Mouse (Mus musculus) spleen, postnatal 0 days (tissue): ENCODE results near the gene Spag7. TPM values are rescaled to one million over a fixed set of nuclear protein-coding genes. Genes with fewer than 3 reads are reported as not detected.

Experiments used
- polyA plus RNA-seq: library from polyadenylated mRNA; unstranded; fragments of >200 nt; fragmentation: Nextera tagmentation; extraction: Ambion mirVana; gene quantifications from 2 replicates; pipeline ENCODE4 v1.2.1, GENCODE M21; 2015

Spag7 gene
- polyA plus RNA-seq, result 56.2 and 64.6 TPM in 2 replicates

DNA sequence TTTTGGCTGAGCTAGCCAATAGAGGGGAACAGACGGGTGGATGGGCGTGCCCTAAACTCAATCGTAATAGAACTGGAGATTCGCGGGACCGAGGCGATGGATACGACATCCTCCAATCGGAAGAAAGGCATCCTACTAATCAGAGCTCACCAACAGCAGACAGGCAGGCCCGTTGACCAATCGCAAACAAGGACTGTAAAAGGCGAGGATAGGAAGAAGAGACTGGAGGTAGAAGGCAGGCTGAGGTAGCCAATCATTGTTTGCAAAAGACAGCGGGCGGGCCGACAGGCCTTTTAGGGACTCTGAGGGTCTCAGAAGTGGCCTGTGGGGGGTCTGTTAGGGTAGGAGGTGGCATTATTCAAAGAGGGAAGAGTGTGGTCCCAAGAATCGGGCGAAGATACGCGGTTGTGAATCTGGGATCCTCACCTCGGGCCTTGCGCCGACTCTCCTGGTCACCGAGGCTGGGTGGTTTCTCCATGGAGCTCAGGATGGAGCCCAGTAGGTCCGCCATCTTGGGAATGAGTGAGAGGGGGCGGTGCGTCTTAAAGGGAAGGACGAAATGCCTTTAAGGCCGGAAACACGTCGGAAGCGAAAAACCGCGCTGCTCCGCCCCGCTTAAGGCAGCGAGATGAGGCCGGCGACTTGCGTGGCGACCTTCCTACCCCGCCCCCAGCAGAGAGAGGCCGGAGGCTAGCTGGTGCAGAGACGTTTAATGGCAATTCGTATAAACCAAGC is at the start of gene Spag7:
Gene Spag7, minus strand, starts transcription at position 646 of the 735 bp plus-strand sequence.

DNA sequence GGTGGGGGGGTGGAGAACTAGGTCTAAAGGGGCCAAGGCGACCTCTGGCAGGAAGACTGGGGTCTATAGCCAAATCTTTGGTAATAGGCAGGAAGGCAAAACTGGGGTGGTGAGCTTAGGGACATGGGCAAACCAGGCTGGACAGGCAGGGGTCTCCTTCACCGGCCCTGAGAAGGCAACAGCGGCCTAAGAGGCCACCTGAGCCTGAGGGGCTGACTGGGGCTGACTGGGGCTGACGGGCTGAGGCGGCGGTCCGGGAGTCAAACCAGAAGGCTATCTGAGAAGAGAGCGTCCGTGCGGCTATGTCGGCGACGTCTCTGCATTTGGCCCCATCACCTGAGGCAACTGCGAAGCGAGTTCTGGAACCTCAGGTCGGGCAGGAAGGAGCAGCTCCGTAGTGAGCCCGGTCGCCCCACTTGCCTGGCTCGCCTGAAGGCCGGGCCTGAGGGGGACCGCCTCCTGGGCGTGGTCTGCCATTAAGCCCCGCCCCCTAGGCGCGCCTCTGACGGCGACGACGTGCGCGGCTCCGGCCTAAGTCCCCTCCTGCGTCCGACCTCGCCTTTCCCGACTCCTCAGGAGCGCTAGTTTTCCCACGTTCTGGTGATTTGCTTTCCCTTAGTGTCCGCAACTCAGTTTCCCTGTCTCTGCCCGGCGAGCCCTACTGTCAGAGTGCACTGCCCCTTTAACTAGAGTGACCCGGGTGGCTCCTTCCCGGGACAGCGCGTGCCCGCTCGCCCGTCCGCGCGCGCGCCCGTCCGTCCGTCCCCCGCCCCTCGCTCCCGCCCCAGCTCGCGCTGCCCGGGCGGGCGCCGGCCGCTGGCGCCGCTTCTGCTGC is 30.7 kb upstream of the Spag7 start, which contains the start of the genes Inca1 and Kif1c:
Gene Inca1, minus strand, starts transcription at position 434 of the 835 bp plus-strand sequence.
Gene Kif1c, plus strand, starts transcription at position 827 of the 835 bp plus-strand sequence.

DNA sequence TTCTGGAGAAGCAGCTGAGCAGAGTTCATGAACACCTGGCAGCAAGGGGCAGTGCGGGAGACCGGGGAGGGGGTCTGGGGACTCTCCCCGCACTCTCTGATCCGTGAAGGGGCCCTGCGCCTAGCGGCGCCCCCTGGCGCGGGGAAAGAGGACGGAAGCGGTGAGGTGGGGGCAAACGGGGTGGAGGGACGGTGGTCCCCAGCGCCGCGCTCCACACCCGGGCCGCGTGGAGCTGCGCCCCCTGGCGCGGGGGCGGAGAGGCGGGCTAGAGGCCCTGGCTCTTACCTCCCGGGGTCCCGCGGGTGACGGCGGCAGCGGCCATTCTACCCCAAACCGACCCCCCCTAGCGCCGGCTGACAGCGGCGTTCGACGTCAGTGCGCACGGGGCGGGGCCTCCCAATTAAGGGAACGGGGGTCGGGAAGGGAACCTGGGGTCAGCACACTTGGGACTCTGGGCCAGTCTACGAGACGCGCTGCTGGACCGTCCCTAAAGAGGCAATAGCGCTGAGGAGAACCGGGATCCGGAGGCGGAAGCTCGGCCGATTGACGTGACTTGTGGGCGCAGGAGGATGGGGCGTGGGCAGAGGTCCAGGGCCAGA is 18.5 kb upstream of the Spag7 start, which contains the start of gene Camta2:
Gene Camta2, minus strand, starts transcription at position 505 of the 599 bp plus-strand sequence.

DNA sequence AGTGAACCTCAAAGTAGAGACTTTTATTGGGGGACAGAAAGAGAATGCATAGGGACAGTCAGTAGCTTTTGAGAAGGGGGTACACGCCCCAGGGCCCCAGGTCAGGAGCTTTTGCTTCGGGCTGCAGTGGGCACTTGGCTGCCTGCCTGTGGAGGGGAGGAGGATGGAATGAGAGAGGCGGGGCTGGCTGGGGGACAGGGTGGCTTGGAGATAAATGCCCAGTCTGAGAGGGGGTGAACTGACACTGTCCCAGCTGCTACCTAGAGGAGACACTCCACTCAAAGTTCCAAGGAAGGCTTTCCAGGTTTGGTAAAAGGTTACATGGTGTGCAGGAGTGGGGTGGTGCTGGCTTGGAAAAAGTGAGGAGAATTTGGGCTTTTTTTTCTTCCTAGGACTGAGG is 12.3 kb downstream of the Spag7 start, which contains the start of gene Eno3:
Gene Eno3, plus strand, starts transcription at position 239 of the 400 bp plus-strand sequence.

DNA sequence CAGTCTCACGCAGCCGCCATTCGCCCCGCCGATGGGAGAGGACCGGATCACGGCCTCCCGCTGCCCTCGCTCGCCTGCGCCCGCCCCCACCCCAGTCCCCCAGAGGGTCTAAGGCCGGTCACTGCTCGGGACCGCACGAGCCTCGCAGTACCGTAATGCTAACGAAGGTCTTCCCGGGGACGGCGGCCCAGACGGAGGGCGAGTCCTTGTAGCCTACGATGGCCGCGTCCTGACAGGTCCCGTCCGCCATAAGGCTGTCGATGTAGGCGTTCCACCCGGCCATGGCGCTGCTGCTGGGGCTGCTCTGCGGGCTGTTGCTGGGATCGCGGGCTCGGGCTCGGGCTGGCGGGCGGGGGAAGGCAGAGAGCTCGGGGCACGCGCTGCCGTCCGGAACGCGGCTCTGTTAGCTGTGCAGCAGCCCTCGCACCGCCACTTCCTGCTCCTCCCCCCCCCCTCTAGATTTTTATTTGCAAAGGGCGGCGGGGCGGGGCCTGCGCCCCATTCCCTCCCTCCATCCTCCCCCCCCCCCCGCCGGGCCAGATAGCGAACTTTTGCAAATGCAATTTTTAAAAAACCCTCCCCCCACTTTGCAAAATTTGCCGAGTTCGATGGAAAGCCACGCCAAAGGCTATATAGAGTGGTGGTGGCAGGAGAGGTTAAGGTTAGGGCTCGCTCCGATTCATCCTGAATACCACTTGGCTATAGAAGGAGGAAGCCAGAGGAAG is 14.9 kb downstream of the Spag7 start, which contains the start of gene Pfn1:
Gene Pfn1, minus strand, starts transcription at position 447 of the 725 bp plus-strand sequence.

DNA sequence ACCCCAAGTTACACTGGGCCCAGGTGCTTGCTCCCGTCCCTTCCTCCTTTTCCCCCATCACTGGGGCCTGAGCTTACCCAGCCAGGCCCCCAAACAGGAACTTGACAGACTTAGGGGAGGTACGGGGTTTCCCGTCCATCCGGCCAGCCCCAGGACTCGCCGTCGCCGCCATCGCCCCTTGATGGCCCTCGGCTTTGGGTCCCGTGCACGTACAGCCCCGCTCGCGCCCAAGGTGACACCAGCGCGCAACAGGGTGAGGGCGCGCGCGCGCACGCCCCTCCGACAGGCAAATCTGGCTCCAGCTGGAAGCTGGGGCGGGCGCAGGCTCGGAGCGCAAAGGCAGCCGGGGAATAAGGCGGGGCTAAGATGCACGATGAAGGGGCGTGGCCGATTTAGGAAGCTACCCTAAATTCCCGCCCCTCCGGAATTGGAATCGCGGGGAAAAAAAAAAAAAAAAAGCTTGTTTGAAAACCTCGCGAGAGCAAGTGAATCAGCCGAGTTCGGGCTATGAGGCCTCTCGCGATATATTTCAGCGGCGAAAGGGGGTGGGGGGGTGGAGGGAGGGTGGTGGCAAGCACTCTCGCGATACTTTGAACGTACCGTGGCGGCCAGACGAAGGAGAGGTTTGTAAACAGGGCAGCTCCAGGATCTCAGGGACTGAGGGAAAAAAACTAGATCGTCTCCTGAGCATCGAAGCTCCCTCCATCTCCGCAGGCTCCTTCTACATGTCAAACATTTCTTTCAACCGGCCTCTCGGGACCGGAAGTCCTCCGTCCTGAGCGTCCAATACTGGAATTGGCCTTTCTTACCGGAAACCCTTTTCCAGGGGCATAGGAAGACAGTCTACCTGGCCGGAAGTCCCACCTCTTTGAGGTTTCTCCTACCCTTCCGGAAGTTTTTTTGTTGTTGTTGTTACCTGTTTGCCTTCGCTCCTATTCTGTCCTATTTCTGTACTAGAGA is 22.2 kb downstream of the Spag7 start, which contains the start of the genes Rnf167 and Slc25a11:
Gene Rnf167, plus strand, starts transcription at position 545 of the 960 bp plus-strand sequence.
Gene Slc25a11, minus strand, starts transcription at position 789 of the 960 bp plus-strand sequence.

DNA sequence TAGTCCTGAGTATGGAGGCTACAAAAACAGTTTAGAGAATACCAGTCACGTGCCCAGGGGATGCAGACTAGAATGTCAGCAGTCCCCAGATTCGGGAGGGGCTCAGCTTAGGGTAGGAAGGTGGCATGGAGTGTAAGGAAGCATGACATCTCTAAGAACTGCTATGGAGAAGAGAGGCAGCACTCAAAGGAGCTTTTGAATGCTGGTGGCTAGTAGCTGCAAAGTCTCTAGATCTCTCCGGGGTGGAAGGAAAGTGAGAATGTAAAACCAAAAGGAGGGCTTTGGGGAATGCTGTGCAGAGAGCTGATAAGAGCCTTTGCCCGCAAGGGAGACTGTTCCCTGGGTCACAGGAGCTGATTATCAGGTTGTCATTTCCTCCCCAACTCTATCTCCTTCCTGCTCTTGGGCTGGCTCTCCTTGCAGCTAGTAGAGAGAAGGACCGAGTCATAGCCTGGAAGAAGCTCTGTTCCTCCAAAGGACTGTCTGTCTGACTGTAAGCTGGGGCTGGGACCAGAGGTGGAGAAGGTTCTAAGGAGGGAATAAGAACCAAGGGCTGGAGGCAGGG is 30.4 kb downstream of the Spag7 start, which contains the start of gene Gp1ba:
Gene Gp1ba, plus strand, starts transcription at position 409 of the 565 bp plus-strand sequence.

DNA sequence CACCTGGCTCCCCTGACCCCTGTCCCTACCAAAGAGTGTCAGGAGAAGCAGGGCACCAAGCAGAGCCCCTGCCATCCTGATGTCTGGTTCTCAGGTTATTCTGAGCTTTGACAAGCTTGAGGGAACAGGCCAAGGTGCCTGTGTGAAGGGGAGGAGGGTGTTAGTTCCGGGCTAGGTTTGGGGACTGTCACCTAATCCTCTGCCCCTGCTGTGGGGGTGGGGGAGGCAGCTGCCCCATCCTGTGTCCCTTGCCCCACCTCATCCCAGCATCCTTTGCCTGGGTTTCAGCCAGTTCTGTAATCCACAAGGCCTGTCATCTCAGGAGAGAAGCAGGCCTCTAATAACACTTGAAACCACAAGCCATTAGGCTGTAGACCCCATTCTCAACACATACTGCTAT is 50.1 kb downstream of the Spag7 start, which contains the start of gene Chrne:
Gene Chrne, minus strand, starts transcription at position 116 of the 400 bp plus-strand sequence.

DNA sequence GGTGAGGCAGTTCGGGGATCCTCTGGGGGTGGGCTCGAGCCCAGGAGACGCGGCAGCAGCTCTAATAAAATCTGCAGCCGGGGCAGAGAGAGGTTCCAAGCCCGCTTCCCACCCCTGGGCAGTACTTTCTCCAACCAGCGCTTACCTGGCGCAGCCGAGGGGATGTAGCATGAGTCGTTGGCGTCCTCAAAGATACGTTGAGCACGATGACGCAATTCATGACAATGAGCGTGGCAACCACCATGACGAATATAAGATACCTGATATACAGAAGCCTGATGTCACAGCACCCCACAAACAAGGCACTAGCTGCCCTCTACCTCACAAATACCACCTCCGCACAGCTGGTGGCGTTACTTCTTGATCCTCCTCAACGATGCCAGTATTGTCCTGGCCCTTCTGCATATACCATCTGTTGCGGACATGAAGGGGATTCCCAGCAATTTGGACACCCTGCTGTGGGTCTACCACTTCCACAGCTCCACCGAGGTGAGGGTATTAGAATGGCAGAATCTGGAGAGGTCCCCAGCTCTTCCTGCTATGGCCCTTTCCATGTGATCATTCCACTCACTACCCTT is 53.6 kb downstream of the Spag7 start, which contains the start of gene 4930544D05Rik:
Gene 4930544D05Rik, plus strand, starts transcription at position 333 of the 578 bp plus-strand sequence.

Other genes with a start within 250 kb of the Spag7 start
- 26.4 and 33.6 TPM in 2 replicates for gene Arrb2, start 236.8 kb downstream of the Spag7 start, polyA plus RNA-seq
- gene Med11, start 217.5 kb downstream of the Spag7 start, polyA plus RNA-seq, result 20.4 and 26.3 TPM in 2 replicates
- gene Zmynd15, start 210.0 kb downstream of the Spag7 start, polyA plus RNA-seq, result 0.26 and 0.38 TPM in 2 replicates
- 3.3 and 3.7 TPM in 2 replicates for gene Cxcl16, start 209.4 kb downstream of the Spag7 start, polyA plus RNA-seq
- gene Tm4sf5, start 164.2 kb downstream of the Spag7 start, polyA plus RNA-seq, result 6.7 and 7.8 TPM in 2 replicates
- gene Vmo1, start 154.8 kb downstream of the Spag7 start, polyA plus RNA-seq, result 0.25 and 0.34 TPM in 2 replicates
- 0.24 and 0.28 TPM in 2 replicates for gene Gltpd2, start 150.2 kb downstream of the Spag7 start, polyA plus RNA-seq
- 345 and 353 TPM in 2 replicates for gene Psmb6, start 144.0 kb downstream of the Spag7 start, polyA plus RNA-seq
- gene Gm40193, start 136.5 kb downstream of the Spag7 start, polyA plus RNA-seq, result not detected in 2 replicates
- 2.2 and 3.2 TPM in 2 replicates for gene Pld2, start 129.4 kb downstream of the Spag7 start, polyA plus RNA-seq
- gene Mink1, start 106.5 kb downstream of the Spag7 start, polyA plus RNA-seq, result 2.9 and 3.9 TPM in 2 replicates
- not detected in 2 replicates for gene 4930544D05Rik, start 53.6 kb downstream of the Spag7 start, polyA plus RNA-seq
- 0.11 TPM in 1 of 2 replicates, not detected in the other for gene Chrne, start 50.2 kb downstream of the Spag7 start, polyA plus RNA-seq
- 1.7 and 2.1 TPM in 2 replicates for gene Gp1ba, start 30.3 kb downstream of the Spag7 start, polyA plus RNA-seq
- 104 and 120 TPM in 2 replicates for gene Rnf167, start 22.2 kb downstream of the Spag7 start, polyA plus RNA-seq
- gene Slc25a11, start 21.9 kb downstream of the Spag7 start, polyA plus RNA-seq, result 67.1 and 73.0 TPM in 2 replicates
- gene Pfn1, start 14.8 kb downstream of the Spag7 start, polyA plus RNA-seq, result 1,259 and 1,332 TPM in 2 replicates
- 5.8 and 7.9 TPM in 2 replicates for gene Eno3, start 12.2 kb downstream of the Spag7 start, polyA plus RNA-seq
- 5.4 and 6.6 TPM in 2 replicates for gene Camta2, start 18.7 kb upstream of the Spag7 start, polyA plus RNA-seq
- 0.68 and 0.70 TPM in 2 replicates for gene Inca1, start 30.7 kb upstream of the Spag7 start, polyA plus RNA-seq
- gene Kif1c, start 31.1 kb upstream of the Spag7 start, polyA plus RNA-seq, result 1.3 and 1.6 TPM in 2 replicates
- 2.2 and 2.8 TPM in 2 replicates for gene Zfp3, start 94.8 kb upstream of the Spag7 start, polyA plus RNA-seq
- gene Scimp, start 143.2 kb upstream of the Spag7 start, polyA plus RNA-seq, result 0.52 and 1.1 TPM in 2 replicates
- 19.5 and 21.2 TPM in 2 replicates for gene Rabep1, start 175.4 kb upstream of the Spag7 start, polyA plus RNA-seq